Mouse (Mus musculus) E14TG2a.4 (cell line): ENCODE data around the gene Plcl1.

Source experiments
- CTCF ChIP-seq: conservative IDR thresholded peaks from 2 replicates; pipeline ENCODE4 v1.5.1; 2014; ENCODE audit warnings: low read length
- NANOG ChIP-seq: IDR thresholded peaks from 2 replicates; pipeline ENCODE4 v1.6.1; 2014; ENCODE audit warnings: borderline replicate concordance, low read length, mixed read lengths
- POU5F1 ChIP-seq: IDR thresholded peaks from 2 replicates; pipeline ENCODE4 v1.6.1; 2014; ENCODE audit warnings: low read length, borderline replicate concordance

GRCm38 (mm10) chr1:55729332-55729731 lies 323.6 kb downstream of the Plcl1 start:
- no peak for TF ChIP-seq CTCF
- TF ChIP-seq POU5F1, result no peak
- TF ChIP-seq NANOG, result no peak
